Mouse (Mus musculus): Measurements from ENCODE around the gene Dspp. TPM values are rescaled to one million over a fixed set of nuclear protein-coding genes. Genes with fewer than 3 reads are reported as not detected.

The Dspp gene
- not detected in 2 replicates for polyA plus RNA-seq (2014; fragmentation: Nextera tagmentation; extraction: Ambion mirVana)

DNA sequence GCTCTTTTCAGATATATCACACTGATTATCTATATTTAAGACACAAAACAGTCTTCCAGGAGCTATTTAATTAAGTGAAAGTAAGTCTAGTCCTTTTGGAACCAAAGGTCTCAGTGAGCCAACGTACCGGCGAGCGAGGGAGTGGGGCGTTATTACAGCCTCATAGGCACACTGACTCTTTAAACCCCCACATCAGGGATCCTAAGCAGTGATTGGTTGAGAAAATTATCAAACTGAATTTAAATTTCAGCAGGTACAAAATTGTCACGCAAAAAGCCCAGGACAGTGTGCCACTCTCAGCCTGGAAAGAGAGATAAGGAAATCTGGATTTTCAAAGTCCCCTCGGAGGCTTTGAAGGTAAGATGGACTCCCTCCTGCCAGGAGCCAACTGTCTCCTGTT, at the start of gene Dspp:
Gene Dspp, plus strand, starts transcription at position 301 of the 400 bp plus-strand sequence.
- Histone ChIP-seq H3K4me3 (ENCODE audit: control insufficient read depth in 1 of 2, insufficient read depth in 1 of 2, low read depth in 1 of 2, low read length in 2 of 2) (no peak within 1 kb of the TSS), H3K27me3 (ENCODE audit: control insufficient read depth, insufficient read depth, low read length) (no peaks in the 10 kb centered on the region), H3K9me3 (ENCODE audit: control insufficient read depth, low read length) (no peaks in the 10 kb centered on the region), H3K27ac (replicated peaks in 1 of 2; ENCODE audit: control insufficient read depth in 1 of 2, insufficient read depth in 1 of 2, low read depth in 2 of 2, low read length in 2 of 2) (no peak within 1 kb of the TSS), H3K9ac (ENCODE audit: low read length) (no peak within 1 kb of the TSS), H3K36me3 (ENCODE audit: control insufficient read depth, insufficient read depth, low read length) (no peaks in the 10 kb centered on the region), H3K4me1 (ENCODE audit: control insufficient read depth in 2 of 2, insufficient read depth in 2 of 2, low read length in 2 of 2) (no peaks in the 10 kb centered on the region), H3K4me2 (ENCODE audit: low read length) (no peak within 1 kb of the TSS)
- ATAC-seq (ENCODE audit: insufficient number of reproducible peaks, insufficient read depth, low FRiP score, low read depth), result no peak
- WGBS, result 75% methylated on average over 7 of the region's 7 CpGs

DNA sequence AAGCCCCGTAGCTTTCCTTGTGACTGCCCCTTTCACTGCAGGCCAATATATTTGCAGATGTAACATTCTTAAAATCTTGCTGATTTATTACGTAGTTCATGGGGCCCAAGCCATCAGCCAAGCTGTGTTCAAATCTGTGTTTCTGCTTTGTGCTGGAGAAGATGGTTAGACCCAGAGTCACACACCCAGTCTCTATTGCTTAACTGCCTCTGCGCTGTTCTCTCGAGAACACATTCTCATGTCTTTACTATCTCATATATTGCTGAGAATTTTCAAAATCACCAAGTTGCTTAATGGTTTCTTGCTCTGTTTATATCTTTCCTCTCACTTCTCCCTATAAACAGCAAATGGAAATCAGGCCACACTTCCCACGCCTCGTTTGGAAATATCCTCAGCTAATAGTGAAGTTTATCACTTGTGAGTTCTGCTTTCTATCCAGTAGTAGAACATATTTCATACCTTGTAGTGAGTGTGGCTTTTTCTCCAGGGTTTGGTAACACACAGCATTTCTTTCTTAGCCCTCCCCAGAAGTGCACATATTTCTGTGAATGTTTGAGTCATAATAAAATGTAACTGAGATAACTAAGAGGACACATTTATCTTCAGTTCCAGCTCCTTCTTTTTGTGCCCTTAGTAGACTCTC, 46.4 kb upstream of the Dspp start:
- Histone ChIP-seq H3K4me3 (ENCODE audit: control insufficient read depth in 1 of 2, insufficient read depth in 1 of 2, low read depth in 1 of 2, low read length in 2 of 2) (no peak overlapping the region), H3K36me3 (ENCODE audit: control insufficient read depth, insufficient read depth, low read length) (no peaks in the 10 kb centered on the region), H3K27ac (replicated peaks in 1 of 2; ENCODE audit: control insufficient read depth in 1 of 2, insufficient read depth in 1 of 2, low read depth in 2 of 2, low read length in 2 of 2) (no peak overlapping the region), H3K4me1 (ENCODE audit: control insufficient read depth in 2 of 2, insufficient read depth in 2 of 2, low read length in 2 of 2) (peaks cover 0 to 6% of the 10 kb centered on the region in 2 experiments; a peak in 2 of 4 replicates), H3K4me2 (ENCODE audit: low read length) (no peak overlapping the region), H3K9me3 (ENCODE audit: control insufficient read depth, low read length) (no peaks in the 10 kb centered on the region), H3K9ac (ENCODE audit: low read length) (no peak overlapping the region), H3K27me3 (ENCODE audit: control insufficient read depth, insufficient read depth, low read length) (no peaks in the 10 kb centered on the region)
- 69% methylated on average over 6 of the region's 6 CpGs for WGBS
- ATAC-seq (ENCODE audit: insufficient number of reproducible peaks, insufficient read depth, low FRiP score, low read depth), result no peak

DNA sequence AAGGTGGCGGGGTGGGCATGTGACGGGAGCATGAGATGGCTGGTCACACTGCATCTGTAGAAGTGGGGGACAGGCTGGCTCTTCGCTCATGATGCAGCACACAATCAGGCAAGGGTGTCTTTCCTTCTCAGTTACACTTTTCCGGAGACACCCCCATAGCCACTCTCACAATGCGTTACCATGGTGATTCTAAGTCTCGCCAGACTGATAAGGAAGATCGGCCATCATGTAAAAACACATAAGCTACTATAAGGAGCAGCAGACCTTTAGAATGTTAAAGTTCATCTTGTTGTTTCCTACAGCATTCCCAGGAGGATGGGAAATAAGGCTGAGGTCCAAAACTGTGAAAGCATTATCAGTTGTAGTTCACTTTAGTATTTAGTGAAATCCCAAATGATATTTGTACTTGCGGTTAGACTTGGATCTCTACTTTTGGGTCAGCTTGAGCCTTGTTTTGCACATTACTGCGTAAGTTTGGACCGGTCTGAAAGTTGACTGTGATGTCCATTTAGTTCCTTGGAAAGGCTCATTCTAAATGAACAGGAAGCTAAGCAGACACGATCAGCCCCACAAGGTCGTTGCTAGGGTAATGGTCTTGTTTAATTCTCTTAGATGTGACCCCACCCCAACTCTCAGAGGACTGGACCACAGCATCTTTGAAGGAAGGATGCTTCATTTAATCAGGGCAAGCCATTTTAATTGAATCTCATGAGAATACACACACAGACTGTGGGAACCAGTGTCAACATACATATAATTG, 43.8 kb upstream of the Dspp start:
- Histone ChIP-seq H3K9ac (ENCODE audit: low read length) (no peak overlapping the region), H3K27ac (replicated peaks in 1 of 2; ENCODE audit: control insufficient read depth in 1 of 2, insufficient read depth in 1 of 2, low read depth in 2 of 2, low read length in 2 of 2) (no peak overlapping the region), H3K9me3 (ENCODE audit: control insufficient read depth, low read length) (no peaks in the 10 kb centered on the region), H3K36me3 (ENCODE audit: control insufficient read depth, insufficient read depth, low read length) (no peaks in the 10 kb centered on the region), H3K4me2 (ENCODE audit: low read length) (no peak overlapping the region), H3K4me1 (ENCODE audit: control insufficient read depth in 2 of 2, insufficient read depth in 2 of 2, low read length in 2 of 2) (peaks cover 0 to 6% of the 10 kb centered on the region in 2 experiments; a peak in 2 of 4 replicates), H3K27me3 (ENCODE audit: control insufficient read depth, insufficient read depth, low read length) (no peaks in the 10 kb centered on the region), H3K4me3 (ENCODE audit: control insufficient read depth in 1 of 2, insufficient read depth in 1 of 2, low read depth in 1 of 2, low read length in 2 of 2) (no peak overlapping the region)
- WGBS, result 72% methylated on average over 12 of the region's 12 CpGs
- 0 out of 2 replicates have a peak, but pooled peaks have one; percentile 38 for ATAC-seq (ENCODE audit: insufficient number of reproducible peaks, insufficient read depth, low FRiP score, low read depth)

DNA sequence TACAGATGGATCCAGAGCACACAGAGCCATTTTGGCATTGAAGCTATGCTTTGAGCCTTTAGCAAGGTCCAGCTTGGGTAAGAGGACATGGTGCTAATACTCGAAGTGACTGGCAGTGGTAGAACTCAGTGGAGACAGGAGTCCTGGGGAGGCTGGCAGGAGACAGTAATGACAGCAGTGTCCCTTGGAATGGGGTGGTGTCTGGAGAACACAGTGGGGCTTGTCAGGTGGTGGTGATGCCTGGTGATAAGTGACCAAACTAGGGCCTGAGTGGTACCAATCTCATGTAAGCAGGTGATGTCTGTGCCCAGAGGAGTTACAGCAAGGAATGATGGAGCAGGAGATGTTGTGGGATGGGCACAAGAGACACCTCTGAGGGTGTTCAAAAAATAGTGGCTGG, 43.2 kb upstream of the Dspp start:
- Histone ChIP-seq H3K4me2 (ENCODE audit: low read length) (no peak overlapping the region), H3K9ac (ENCODE audit: low read length) (no peak overlapping the region), H3K27ac (replicated peaks in 1 of 2; ENCODE audit: control insufficient read depth in 1 of 2, insufficient read depth in 1 of 2, low read depth in 2 of 2, low read length in 2 of 2) (no peak overlapping the region), H3K36me3 (ENCODE audit: control insufficient read depth, insufficient read depth, low read length) (no peaks in the 10 kb centered on the region), H3K4me3 (ENCODE audit: control insufficient read depth in 1 of 2, insufficient read depth in 1 of 2, low read depth in 1 of 2, low read length in 2 of 2) (no peak overlapping the region), H3K27me3 (ENCODE audit: control insufficient read depth, insufficient read depth, low read length) (no peaks in the 10 kb centered on the region), H3K4me1 (ENCODE audit: control insufficient read depth in 2 of 2, insufficient read depth in 2 of 2, low read length in 2 of 2) (peaks cover 0 to 6% of the 10 kb centered on the region in 2 experiments; a peak in 2 of 4 replicates), H3K9me3 (ENCODE audit: control insufficient read depth, low read length) (no peaks in the 10 kb centered on the region)
- ATAC-seq (ENCODE audit: insufficient number of reproducible peaks, insufficient read depth, low FRiP score, low read depth), result no peak
- 71% methylated on average over 1 of the region's 1 CpGs for WGBS

DNA sequence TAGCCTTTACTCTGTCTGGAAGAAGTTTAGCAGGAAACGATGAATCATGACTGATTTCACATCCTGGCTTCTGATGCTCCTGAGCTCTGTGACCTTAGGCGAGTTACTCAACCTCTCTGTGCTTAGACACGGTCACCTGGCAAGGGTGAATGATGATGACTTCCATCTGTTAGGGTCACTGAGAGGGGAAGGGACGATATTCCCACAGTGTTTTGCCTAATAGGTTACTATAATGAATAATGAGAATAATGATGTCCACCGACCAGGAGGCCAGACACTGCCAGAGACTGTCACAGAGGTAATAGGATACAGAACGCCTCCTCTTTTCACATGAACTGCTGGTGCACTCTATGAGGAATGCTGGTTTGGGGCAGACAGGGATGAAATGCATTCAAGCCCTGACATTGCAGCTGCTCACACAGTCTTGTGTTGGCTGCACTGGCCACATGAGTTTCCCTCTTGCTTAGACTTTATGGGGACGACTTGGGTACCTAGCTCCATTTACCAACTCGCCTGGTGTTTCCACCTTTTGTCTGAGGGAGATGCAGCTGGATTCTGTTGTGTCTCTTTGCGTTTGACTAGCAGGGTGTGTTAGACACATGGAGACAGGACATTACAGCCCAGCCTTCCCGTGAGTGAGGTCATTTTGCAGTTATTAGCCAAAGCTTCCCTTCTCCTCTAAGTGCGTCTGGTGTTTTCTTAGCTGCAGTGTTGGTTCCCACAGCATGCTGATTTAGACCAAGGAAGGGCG, 42.1 kb upstream of the Dspp start:
- 52% methylated on average over 12 of the region's 12 CpGs for WGBS
- peaks cover 0 to 6% of the 10 kb centered on the region in 2 experiments; a peak in 2 of 4 replicates for H3K4me1 ChIP-seq (ENCODE audit: control insufficient read depth in 2 of 2, insufficient read depth in 2 of 2, low read length in 2 of 2)
- ATAC-seq (ENCODE audit: insufficient number of reproducible peaks, insufficient read depth, low FRiP score, low read depth), result peak; percentile 49; the same call in 1 of the 2 replicates
- peak overlapping the region; percentile 46 to 58 for H3K27ac ChIP-seq (replicated peaks in 1 of 2; ENCODE audit: control insufficient read depth in 1 of 2, insufficient read depth in 1 of 2, low read depth in 2 of 2, low read length in 2 of 2)
- no peaks in the 10 kb centered on the region for H3K9me3 ChIP-seq (ENCODE audit: control insufficient read depth, low read length)
- no peak overlapping the region for H3K4me2 ChIP-seq (ENCODE audit: low read length)
- H3K9ac ChIP-seq (ENCODE audit: low read length), result no peak overlapping the region
- no peak overlapping the region for H3K4me3 ChIP-seq (ENCODE audit: control insufficient read depth in 1 of 2, insufficient read depth in 1 of 2, low read depth in 1 of 2, low read length in 2 of 2)
- no peaks in the 10 kb centered on the region for H3K36me3 ChIP-seq (ENCODE audit: control insufficient read depth, insufficient read depth, low read length)
- H3K27me3 ChIP-seq (ENCODE audit: control insufficient read depth, insufficient read depth, low read length), result no peaks in the 10 kb centered on the region

DNA sequence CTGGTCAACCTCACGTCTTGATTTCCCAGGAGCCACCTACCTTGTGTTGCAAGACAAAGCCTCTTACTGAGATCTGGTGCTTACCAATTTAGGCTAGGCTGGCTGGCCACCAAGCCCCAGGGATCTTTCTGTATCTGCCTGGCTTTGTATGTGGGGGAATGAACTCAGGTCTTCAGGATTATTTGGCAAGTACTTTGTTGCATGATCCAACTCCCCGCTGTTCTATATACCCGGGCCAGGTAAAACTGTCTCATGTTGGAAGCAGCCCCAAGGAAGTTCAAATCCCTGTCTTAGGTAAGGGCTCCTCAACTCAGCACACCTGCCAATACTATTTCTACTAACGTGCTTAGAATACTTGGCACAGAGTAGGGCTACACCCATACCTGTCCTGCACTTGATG, 39.6 kb upstream of the Dspp start:
- Histone ChIP-seq H3K27me3 (ENCODE audit: control insufficient read depth, insufficient read depth, low read length) (no peaks in the 10 kb centered on the region), H3K9me3 (ENCODE audit: control insufficient read depth, low read length) (no peaks in the 10 kb centered on the region), H3K9ac (ENCODE audit: low read length) (no peak overlapping the region), H3K4me3 (ENCODE audit: control insufficient read depth in 1 of 2, insufficient read depth in 1 of 2, low read depth in 1 of 2, low read length in 2 of 2) (no peak overlapping the region), H3K36me3 (ENCODE audit: control insufficient read depth, insufficient read depth, low read length) (no peaks in the 10 kb centered on the region), H3K4me2 (ENCODE audit: low read length) (no peak overlapping the region), H3K27ac (replicated peaks in 1 of 2; ENCODE audit: control insufficient read depth in 1 of 2, insufficient read depth in 1 of 2, low read depth in 2 of 2, low read length in 2 of 2) (no peak overlapping the region), H3K4me1 (ENCODE audit: control insufficient read depth in 2 of 2, insufficient read depth in 2 of 2, low read length in 2 of 2) (peaks cover 0 to 6% of the 10 kb centered on the region in 2 experiments; a peak in 2 of 4 replicates)
- WGBS, result 80% methylated on average over 4 of the region's 4 CpGs
- no peak for ATAC-seq (ENCODE audit: insufficient number of reproducible peaks, insufficient read depth, low FRiP score, low read depth)

DNA sequence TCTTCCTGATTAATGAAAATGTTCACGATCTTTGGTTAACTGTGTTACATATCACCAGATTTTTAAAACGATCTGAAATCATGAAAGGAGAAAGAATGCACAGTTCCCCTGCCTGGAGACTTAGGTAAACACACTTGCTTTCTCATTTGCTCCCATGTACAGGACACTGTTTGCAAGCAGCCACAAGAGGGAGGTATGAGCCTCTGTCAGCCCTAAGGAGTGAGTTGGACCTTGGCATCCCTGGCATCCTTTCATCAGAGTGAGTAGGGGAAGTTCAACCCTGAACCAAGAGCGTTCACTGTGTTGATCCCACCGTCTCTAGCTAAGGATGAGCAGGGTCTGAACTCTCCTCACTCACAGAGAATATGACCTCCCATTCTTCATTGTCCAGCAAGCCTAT, 39.0 kb upstream of the Dspp start:
- Histone ChIP-seq H3K4me2 (ENCODE audit: low read length) (no peak overlapping the region), H3K4me3 (ENCODE audit: control insufficient read depth in 1 of 2, insufficient read depth in 1 of 2, low read depth in 1 of 2, low read length in 2 of 2) (no peak overlapping the region), H3K27me3 (ENCODE audit: control insufficient read depth, insufficient read depth, low read length) (no peaks in the 10 kb centered on the region), H3K27ac (replicated peaks in 1 of 2; ENCODE audit: control insufficient read depth in 1 of 2, insufficient read depth in 1 of 2, low read depth in 2 of 2, low read length in 2 of 2) (no peak overlapping the region), H3K9me3 (ENCODE audit: control insufficient read depth, low read length) (no peaks in the 10 kb centered on the region), H3K4me1 (ENCODE audit: control insufficient read depth in 2 of 2, insufficient read depth in 2 of 2, low read length in 2 of 2) (peaks cover 0 to 4% of the 10 kb centered on the region in 2 experiments; a peak in 1 of 4 replicates), H3K36me3 (ENCODE audit: control insufficient read depth, insufficient read depth, low read length) (no peaks in the 10 kb centered on the region), H3K9ac (ENCODE audit: low read length) (no peak overlapping the region)
- WGBS, result 39% methylated on average over 4 of the region's 4 CpGs
- no peak for ATAC-seq (ENCODE audit: insufficient number of reproducible peaks, insufficient read depth, low FRiP score, low read depth)
